Mouse (Mus musculus) cerebellum, adult 18-20 months (tissue): ENCODE measurements around the gene Arhgap42.
A peak's percentile ranks its signal among the peaks of the same experiment; 100 is the strongest.

ENCODE experiments used
- DNase-seq, 2 experiments: peaks; one replicate each; pipeline ENCODE4 v3.0.0; 2021

Gene Arhgap42

DNA sequence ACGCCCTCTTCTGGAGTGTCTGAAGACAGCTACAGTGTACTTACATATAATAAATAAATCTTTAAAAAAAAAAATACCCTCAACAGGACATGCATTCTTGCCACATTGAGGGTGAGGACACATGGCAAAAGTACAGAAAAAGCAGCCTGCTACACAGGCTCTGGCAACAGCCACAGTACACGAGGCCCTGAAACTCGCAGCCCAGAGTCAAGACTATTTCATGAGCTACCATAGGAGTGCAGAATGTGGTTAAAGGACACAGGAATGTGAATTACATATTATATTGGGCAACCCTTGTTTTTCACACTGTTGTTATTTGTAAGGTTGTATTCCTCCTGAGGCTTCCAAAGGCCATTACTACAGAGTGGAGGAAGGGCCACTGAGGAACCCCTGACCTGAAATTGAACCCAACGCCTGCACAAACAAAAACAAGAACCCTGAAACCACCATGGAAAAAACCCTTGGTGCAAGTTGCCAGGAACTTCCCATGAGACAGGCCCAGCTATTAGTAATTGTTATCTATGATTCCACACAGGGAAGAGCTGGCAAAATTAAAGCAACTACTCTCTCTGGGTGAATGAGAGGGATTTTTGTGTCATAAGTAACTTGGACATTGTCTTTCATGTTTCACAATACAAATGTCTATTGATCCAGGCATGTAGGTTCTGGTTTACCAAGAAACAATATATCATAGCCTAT, 109.8 kb downstream of the Arhgap42 start:
- no peak for DNase-seq

- no peak for DNase-seq
Observed at GRCm38 (mm10) chr9:9127041-9127755, 111.7 kb downstream of the Arhgap42 start.

GRCm38 (mm10) chr9:9124156-9124555, 114.7 kb downstream of the Arhgap42 start:
- no peak for DNase-seq

- DNase-seq: no peak
Observed at GRCm38 (mm10) chr9:9114266-9114665, 124.6 kb downstream of the Arhgap42 start.

GRCm38 (mm10) chr9:9113847-9114246, 125.1 kb downstream of the Arhgap42 start:
- DNase-seq: no peak

- DNase-seq: no peak
Observed at GRCm38 (mm10) chr9:9112921-9113320, 126.0 kb downstream of the Arhgap42 start.

- DNase-seq: no peak
Observed at GRCm38 (mm10) chr9:9107697-9108096, 131.2 kb downstream of the Arhgap42 start.

- no peak for DNase-seq
Observed at GRCm38 (mm10) chr9:9104761-9105160, 134.1 kb downstream of the Arhgap42 start.

DNA sequence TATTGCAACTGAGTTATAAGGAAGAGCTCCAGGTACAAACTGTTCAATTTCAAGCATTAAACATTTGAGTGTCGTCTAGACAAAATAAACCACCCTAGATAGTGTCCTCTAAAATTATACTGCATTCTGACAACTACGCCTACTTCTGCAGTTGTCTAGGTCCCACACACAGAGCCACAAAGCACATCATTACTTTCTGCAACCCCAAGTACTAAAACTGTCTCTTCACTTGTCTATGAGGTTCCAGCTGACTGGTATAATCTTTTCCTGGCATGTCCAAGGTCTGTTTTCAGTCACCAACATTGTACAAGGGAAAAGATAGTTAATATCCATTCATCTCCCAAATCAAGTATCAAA, 136.8 kb downstream of the Arhgap42 start:
- DNase-seq: no peak

DNA sequence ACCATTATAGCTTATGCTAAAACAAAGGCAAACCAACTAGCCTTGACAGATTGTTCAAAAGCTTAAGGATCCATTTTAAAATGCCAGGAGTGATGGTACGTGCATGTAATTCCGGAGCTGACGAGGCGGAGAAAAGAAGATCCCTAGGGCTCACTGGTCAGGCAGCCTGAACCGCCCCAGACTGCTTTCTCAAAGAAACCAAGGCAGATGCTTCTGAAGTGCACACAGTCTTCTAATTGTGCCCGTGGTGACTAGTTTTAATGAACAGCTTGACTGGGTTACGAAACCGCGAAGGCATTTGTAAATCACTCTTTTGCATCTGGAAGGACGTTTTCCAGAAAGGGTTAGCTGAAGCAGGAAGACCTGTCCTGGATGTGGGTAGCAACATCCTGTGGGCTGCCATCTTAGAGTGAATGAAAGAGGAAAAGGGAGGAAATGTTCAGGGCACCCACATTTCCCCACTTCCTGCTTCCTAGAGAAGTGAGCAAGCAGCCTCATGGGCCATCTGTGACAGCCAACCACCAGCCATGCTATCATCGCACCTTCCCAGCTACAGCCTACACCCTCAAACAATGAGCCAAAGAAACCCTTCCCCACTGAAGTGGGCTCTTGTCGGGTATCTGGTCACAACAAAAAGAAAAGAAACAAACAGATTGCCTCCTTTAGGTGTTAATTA, 137.3 kb downstream of the Arhgap42 start:
- DNase-seq: no peak

- no peak for DNase-seq
Observed at GRCm38 (mm10) chr9:9101055-9101454, 137.8 kb downstream of the Arhgap42 start.

GRCm38 (mm10) chr9:9097835-9098234, 141.1 kb downstream of the Arhgap42 start:
- DNase-seq: no peak

- DNase-seq: no peak
Observed at GRCm38 (mm10) chr9:9096761-9097160, 142.1 kb downstream of the Arhgap42 start.

DNA sequence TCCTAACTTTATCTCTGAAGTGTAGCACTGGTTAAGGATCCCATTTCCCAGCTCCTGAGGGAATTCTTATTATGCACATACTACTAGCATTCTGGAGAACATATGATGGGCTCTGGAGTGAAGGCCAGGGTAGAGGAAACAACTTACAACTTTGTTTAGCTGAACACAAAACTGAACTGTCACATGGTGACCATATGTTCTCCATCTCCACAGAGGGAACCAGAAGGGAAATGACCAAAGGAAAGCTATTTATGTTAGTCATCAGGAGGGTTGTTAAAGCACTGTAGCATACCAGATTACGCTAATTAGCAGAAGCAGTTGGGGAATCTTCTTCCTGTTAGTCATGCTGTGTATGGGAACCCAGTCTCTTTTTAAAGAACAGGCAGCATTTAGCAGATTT, 145.8 kb downstream of the Arhgap42 start:
- no peak for DNase-seq

GRCm38 (mm10) chr9:9083441-9083840, 155.5 kb downstream of the Arhgap42 start:
- no peak for DNase-seq

DNA sequence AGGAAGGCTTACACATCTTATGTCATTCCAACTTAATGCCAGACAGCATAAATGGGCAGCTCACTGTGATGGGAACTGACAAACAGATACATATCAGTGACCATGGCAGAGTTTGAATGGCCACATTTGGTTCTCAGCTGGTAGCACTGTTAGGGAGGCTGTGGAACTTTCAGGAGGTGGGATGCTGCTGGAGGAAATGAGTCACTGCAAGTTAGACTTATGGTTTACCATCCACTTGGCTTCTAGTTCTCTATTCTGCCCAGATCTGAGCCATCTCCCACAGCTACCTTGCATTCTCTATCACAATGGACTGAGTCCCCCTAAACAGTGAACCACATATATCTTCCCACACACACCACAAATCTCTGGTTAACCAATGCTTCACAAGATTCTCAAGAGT, 186.0 kb downstream of the Arhgap42 start:
- no peak for DNase-seq

GRCm38 (mm10) chr9:9051184-9051583, 187.7 kb downstream of the Arhgap42 start:
- peak; percentile 10 for DNase-seq

GRCm38 (mm10) chr9:9049202-9049601, 189.7 kb downstream of the Arhgap42 start:
- DNase-seq: no peak

GRCm38 (mm10) chr9:9041009-9041408, 197.9 kb downstream of the Arhgap42 start:
- no peak for DNase-seq

DNA sequence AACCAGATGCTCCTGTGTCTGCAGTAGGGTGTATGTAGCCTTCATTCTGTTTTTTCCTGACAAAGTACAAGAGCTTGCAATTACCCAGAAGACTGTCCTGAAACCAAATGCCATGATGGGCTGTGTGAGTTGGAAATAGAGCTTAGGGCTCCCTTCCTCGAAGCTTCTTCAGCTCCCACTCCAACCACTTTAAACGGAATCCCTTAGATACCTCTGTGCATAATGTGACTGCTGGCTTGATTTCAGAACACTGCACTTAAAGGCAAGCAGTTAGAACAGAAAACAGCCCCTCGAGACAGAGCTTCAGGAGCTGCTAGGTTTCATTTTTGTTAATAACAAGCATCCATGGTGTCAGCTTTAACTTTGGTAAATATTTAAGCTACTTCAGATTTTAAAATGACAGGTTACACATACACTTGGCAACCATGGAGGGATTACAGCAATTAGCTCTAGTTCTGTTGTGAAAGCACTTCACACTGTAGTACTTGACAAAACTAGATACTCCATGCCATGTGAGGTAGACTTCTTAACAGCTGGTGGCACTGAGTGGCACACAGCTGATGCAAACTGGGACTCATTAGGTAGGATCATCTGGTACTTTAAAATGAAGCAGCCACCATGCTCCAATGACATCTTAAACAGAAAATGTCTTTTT, 201.8 kb downstream of the Arhgap42 start:
- DNase-seq: no peak

DNA sequence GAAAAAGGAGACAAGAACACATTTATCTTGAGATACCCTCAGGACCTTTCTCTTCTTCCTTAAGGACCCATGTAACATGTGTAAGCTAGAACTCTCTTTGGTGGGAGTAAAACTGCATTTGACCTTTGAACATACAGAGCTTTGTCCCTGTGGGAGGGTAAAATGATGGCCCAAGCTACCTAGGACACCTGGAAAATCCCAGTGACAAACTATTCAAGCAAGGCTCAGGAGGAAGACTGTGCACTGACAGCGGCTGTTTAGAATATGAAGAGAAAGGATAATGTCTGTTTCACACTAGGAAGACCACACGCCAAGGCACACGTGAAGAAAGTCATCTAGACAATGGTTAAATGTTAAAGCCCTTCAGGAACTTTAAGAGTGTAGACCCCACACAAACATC, 211.0 kb downstream of the Arhgap42 start:
- no peak for DNase-seq

GRCm38 (mm10) chr9:9027445-9027844, 211.5 kb downstream of the Arhgap42 start:
- DNase-seq: no peak

- no peak for DNase-seq
Observed at GRCm38 (mm10) chr9:9015108-9015507, 223.8 kb downstream of the Arhgap42 start.

DNA sequence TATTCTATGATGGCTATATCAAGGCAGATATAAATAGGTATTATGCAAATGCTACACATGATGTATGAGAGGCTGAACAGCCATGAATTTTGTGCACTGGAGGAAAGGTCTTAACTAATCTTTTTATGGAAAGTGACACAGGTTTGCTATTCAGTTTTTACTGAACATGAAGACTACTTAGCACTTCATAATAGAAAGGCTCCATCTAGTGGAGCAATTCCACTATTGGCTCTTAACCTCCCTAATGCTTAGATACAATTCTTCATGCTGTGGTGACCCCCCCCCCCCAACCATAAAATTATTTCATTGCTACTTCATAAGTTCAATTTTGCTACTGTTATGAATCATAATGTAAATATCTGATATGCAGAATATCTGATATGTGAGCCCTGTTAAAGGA, 237.7 kb downstream of the Arhgap42 start:
- DNase-seq: no peak
